Mouse (Mus musculus): ENCODE measurements around the gene Prpf31.
"Not testable (repeated sequence)": the region's sequence is repeated elsewhere in the genome, so short reads cannot be mapped to it uniquely, and the experiment has no call there.

Prpf31 gene

DNA sequence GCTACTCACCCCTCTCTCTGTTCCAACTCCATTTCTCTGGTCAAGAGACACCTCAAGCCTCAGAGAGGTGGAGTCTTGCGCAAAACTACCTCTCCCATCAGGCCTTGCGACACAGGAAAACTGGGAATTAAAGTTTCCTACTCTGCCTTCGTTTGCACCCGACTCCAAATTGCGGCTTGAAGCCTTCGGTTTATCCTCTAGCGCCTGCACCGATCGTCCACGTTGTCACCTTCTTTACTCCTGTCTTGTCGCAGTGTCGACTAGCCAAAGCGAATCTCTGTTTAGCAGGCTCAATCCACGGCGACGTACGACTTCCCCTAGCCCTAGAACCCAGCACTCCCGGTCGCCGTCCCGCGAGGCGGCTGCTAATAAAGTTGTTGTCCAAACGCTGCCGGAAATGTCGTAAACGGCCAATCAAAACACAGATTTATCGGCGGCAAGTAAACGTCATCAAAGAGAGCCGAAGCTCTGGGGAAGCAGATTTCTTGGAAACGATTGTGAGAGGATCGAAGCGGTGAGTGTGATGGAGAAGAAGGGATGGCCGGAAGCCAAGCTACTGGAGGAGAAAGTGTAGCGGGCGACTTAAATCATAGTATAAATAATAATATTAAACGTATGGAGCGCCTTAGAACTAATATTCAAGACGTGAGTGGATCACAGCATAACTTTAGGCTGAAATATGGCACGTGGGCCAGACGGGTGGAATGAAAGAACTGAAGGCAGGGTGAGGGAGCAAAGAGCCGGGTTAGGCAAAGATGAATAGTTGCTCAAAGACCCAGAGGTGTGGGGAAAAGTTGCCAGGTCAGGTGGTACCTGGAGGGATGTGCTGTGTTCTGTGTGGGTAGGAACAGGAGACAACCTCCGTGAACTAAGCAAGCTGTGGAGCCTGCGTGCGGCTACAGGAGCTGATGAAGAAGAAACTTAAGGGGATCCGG lies at the start of gene Prpf31, which contains the start of gene Tfpt:
TSS of gene Prpf31 (plus strand) at position 443 of the 935 bp plus-strand sequence.
TSS of gene Tfpt (minus strand) at position 387 of the 935 bp plus-strand sequence.
- peak; percentile 95 to 96 for DNase-seq (ENCODE audit: low spot score in 2 of 2)

DNA sequence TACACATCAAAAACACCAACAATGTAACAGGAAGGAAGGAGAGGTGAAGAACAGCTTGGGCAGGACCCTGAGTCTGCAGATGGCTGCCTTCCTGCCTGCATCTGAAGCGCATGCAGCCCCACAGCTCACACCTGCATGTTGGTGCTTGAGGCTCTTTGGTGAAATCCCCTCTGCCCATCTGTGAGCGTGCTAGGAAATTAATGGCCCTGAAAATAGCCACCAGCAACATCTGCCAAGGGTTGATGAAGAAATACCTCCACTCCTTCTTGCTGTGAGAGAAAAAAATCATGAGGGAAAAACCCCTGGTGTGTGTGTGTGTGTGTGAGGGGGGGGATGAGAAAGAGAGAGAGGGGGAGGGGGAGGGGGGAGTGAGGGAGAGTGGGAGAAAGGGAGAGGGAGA lies 49.8 kb upstream of the Prpf31 start:
- no peak for DNase-seq (ENCODE audit: low spot score in 2 of 2)

DNA sequence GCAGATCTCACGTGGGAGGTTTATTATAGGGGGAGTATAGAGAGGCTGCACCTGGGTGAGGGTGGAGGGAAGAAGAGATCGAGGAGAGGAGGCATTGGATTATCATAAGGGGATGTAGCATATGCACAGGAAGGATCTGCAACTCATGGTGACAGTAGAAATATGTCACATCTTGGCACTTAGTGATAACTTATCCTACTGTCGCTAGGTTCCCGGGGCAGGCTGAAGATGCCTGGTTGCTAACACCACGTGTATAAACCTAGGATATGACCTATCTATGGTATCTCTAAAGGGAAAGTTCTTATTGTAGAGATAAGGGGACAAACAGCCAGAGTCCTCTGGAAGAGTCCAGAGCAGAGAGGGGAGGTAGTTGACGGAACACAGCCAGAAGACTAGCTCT lies 44.0 kb upstream of the Prpf31 start:
- DNase-seq (ENCODE audit: low spot score in 2 of 2), result no peak

DNA sequence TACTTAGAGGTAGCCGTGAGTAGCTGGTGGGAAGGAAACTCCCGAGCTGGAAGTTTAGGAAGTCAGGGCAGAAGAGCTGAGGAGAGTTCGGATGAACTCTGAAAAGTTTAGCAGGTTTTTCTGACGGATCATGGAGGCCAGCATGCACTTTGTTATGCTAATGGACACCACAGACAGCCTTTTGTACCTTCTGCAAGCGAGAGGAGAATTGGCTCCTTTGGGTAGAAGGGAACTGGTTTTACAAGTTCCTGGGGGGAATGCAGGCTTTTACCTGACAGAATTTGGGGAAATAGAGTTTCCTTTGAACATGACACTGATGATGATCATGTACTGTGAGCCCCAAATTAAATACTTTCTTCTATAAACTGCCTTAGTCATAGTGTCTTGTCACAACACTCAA lies 43.5 kb upstream of the Prpf31 start:
- DNase-seq (ENCODE audit: low spot score in 2 of 2), result no peak

DNA sequence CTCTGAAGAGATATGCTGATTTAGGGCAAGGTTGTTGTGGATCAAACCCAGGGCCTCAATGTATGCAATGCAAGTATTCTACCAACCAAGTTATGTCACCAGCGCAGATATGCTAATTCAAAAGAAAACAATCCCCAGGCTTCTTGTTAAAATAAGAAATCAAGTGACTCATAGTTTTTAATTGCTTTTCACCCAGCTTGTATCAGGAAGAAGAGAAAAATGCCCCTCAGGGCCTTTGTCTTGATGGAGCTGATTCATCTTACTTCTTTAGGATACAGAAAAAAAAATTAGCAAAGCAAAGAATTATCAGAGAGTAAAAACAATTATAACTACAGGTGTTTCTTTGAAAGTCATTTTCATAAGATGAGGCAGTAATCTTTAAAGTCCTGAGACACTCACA lies 42.5 kb upstream of the Prpf31 start:
- DNase-seq (ENCODE audit: low spot score in 2 of 2), result no peak

DNA sequence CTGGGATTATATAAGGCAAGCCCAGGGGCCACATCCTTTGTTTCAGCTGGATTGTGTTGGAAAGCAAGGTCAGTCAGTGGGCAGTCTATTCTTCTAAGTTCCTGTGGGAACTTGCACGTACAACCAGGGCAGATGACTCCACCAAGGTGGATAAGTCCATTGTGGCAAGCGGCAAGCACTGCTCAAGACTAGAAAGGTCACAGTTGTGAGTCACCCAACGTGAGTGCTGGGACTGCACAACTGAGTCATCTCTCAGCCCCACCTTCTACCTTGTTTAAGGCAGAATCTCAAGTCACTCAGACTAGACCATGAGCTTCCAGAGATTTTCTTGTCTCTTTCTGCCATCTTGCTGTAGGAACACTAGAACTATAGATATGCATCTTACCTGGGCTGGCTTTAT lies 39.2 kb upstream of the Prpf31 start:
- no peak for DNase-seq (ENCODE audit: low spot score in 2 of 2)

DNA sequence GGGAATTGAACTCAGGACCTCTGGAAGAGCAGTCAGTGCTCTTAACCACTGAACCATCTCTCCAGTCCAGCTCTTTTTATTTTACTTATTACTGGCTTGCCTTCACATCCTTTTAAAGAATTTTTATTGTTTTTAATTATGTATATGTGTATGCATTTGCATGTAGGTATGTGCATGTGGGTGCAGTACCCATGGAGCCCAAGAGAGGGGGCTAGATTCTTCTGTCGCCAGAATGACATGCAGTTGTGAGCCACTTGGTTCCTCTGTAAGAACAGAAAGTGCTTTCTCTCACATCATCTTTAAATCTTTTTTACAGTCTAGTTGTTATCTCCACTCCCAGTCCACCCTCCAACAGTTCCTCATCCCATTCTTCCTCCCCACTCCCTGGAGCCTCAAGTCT lies 38.3 kb upstream of the Prpf31 start:
- DNase-seq (ENCODE audit: low spot score in 2 of 2), result no peak

DNA sequence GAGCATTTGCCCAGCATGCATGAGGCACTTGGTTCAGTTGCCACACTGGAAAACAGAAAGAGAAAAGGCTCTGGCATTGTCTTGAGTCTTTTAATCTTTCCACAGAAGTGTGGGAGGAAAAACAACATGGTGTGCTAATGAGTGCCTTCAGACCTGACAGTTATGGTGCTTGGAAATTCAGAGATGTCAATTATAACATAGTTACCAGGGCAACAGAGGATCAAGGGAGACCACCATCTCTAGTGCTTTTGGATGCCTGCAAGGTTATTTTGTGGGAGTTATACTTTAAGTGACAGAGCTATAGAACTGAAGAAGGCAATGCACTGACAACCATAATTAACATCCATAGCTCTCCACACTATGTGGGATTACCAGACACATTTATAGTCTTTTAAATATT lies 35.9 kb upstream of the Prpf31 start:
- no peak for DNase-seq (ENCODE audit: low spot score in 2 of 2)

DNA sequence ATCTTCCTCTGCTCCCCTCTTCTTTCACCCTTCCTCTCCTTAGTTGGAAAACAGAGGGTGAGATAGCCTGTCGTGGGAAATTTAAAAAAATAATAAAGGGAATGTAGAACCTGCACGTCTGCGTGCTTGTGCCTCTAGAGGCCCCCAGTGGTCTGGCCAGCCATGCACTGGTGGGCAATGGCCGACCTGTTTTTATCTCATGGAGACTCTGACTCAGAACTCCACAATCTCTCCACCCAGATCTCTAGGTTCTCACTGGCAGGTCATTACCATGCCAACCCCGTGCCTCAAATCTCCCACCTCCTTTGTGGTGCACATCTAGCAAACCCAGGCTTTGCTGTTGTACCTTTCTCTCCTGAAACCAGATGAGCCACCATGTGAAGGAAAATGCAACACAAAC lies 35.1 kb upstream of the Prpf31 start:
- no peak for DNase-seq (ENCODE audit: low spot score in 2 of 2)

DNA sequence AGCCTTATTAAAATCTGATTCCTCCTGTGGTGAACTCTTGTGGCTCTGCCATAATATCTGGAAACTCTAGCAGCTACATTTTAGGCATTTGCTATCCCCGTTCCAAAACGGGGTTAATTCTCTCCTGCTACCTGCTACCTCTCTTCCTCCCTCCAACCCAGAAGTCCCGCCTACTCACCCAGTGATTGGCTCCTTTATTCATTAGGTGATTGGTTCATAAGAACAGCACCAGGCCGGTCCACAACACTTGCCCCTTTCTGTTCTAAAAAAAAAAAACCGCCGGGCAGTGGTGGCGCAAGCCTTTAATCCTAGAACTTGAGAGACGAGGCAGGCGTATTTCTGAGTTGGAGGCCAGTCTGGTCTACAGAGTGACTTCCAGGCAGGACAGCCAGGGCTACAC lies 34.6 kb upstream of the Prpf31 start:
- DNase-seq (ENCODE audit: low spot score in 2 of 2), result no peak

DNA sequence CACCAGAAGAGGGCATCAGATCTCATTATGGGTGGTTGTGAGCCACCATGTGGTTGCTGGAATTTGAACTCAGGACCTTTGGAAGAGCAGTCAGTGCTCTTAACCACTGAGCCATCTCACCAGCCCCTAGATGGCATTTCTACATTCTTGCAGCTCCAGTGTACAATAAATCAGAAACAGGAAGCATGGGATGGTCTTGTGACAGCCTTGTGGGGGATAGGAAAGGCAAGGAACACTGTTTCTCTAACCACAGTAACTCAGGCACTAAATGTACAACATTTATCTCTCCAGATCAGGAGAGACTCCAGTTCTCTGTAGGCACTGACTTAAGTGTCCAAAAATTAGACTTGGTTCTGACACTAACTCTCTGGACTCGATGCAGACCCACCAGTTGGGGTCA lies 32.0 kb upstream of the Prpf31 start:
- DNase-seq (ENCODE audit: low spot score in 2 of 2), result not testable (repeated sequence)

DNA sequence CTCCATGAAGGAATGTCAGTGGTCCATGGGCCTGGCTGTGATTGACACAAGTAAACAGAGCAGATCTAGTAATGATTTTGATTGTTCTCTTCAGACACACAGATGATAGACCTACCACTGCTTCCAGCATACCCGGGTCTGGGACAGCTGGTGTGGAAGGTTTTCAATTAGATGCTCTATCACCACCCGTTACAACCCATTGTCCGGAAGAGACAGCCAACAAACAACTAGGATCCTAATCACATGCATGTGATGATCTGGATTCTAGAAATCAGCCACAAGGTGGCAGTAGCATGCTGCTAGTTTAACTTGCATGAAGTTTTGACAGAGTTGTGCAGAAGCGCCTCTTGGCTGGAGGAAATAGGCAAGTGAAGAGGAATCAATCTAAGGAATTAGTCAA lies 28.7 kb upstream of the Prpf31 start:
- DNase-seq (ENCODE audit: low spot score in 2 of 2), result peak; percentile 75 to 81

DNA sequence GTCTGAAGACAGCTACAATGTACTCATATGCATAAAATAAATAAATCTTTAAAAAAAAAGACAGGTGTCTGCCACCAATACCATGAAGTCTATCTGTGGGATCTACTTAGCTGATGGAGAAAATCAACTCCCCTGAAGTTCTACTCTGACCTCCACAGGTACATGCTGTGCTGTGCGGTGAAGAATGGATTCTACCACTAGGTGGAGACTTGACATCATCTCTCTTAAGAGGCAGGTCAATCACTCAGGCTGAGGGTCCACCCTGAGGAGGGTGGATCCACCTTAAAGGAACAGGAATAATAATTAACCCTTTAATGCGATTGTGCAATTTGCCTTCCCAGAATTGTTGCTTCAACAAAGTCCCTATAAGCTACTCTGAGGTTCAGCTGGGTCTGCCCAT lies 23.0 kb upstream of the Prpf31 start:
- no peak for DNase-seq (ENCODE audit: low spot score in 2 of 2)

DNA sequence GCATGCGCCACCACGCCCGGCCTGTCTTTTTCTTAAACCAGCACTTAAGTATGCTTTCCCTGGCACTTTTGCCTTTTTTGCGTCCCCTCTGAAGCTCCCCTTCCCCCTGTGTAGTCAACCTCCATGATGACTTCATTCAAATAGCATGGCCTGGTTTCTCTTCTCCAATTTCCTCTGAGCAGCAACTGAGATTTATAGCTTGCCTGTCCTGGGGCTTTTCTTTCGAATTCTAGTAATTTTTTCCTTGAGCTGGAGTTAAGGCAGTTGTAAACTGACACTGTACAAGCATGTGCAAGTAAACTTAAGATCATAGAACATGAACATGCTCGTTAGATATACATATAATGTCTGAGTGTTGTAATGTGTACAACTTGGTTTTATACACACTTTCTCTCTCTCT lies 22.4 kb upstream of the Prpf31 start:
- no peak for DNase-seq (ENCODE audit: low spot score in 2 of 2)

DNA sequence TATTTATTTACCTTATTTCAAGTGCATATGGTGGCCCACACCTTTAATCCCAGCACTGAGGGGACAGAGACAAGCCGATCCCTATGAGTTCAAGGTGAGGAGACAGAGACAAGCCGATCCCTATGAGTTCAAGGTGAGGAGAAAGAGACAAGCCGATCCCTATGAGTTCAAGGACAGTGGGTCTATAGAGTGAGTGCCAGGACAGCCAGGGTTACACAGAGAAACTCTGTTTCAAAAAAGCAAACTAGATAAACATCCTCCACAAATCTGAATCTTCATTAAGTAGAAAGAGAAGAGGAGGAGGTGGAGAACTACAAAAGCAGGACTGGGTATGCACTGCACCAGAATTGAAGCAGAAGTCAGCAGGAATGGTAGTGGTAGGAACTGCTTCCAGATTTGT lies 21.1 kb upstream of the Prpf31 start:
- no peak for DNase-seq (ENCODE audit: low spot score in 2 of 2)

DNA sequence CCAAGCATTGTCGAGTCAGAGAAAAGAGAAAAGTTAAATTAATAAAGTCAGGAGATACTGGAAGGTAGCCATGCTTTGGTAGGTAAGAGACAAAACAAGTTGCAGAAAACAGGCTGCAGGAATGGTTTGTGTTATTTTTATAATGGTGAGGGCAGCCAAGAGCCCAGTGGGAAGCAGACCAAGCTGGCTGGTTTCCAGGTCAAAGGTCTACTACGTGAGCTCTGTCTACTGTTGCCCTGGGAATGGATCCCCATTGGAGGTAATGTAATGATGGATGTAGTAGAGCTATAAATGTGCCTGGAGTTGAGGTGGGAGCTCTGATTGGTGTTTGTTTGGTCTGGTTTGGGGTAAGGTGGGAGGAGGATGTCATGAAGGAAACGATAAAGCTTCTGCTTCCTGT lies 20.7 kb upstream of the Prpf31 start:
- DNase-seq (ENCODE audit: low spot score in 2 of 2), result no peak

DNA sequence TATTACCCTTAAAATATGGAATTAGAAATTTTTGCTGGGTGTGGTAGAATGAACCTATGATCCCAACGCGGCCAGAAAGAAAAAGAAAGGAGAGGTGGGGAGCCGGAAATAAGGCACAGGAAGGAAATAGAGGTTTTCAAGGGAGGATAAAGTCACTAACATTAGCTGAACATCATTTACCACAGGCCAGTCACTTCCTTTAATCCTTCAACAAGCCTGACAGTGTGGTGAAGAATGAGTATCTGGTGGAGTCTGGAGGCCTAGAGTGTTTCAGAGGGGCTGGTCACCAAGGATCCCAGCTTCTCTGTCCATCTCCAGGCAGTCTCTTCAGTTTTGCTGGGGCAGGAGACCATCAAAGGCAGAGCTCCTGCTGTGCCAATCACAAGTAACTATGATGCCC lies 19.3 kb upstream of the Prpf31 start:
- DNase-seq (ENCODE audit: low spot score in 2 of 2), result no peak

DNA sequence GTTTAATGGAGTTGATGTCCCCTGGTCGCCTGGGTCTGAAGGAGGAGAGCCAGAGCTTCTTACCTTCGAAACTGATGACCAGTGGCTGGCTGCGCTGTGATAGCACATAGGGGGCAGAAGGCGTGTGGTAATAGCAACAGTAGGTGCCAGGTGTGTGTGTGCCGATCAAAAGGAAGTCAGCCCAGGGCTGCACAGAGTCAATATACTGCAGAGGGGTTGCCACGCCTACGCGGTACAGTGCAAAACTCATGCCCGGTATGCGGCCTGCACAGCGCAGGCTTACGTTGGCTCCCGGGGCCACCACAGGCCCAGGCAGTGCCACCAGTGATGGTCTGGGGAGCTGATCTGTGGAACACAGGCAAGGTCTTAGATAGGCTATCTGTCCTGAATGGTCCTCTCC lies 18.8 kb upstream of the Prpf31 start:
- no peak for DNase-seq (ENCODE audit: low spot score in 2 of 2)

DNA sequence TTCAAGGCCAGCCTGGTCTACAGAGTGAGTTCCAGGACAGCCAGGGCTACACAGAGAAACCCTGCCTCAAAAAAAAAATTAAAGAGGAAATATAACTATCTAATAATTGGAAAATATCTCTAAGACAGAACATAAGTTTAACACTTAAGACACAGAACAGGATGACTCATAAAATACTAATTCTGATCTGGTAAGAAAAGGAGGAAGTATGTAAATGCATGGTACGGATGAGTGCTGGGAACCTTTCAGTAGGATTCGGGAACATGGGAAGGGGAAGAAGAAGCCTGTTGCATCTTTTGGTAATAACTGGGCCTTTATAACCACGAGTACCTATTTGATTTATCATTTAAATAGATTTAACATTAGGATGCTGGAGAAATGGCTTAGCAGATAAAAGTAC lies 15.8 kb upstream of the Prpf31 start:
- DNase-seq (ENCODE audit: low spot score in 2 of 2), result no peak

DNA sequence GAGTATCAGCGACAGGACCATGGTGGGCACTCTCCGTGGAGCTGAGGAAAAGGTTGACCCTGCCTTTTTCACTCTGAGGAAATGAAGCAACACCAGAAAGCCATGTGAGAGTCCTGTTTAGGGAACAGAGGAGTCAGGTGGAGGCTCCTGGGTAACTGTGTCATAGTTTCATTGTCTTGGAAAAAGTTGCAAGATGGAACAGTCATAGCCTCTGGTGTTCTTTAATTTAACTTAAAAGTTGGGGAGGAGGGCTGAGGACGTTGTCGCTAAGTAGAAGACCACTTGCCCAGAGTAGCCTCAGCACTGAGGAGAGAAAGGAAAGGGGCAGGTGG lies 13.8 kb upstream of the Prpf31 start, which contains the start of gene Oscar:
TSS of gene Oscar (minus strand) at position 101 of the 332 bp plus-strand sequence.
- no peak for DNase-seq (ENCODE audit: low spot score in 2 of 2)

DNA sequence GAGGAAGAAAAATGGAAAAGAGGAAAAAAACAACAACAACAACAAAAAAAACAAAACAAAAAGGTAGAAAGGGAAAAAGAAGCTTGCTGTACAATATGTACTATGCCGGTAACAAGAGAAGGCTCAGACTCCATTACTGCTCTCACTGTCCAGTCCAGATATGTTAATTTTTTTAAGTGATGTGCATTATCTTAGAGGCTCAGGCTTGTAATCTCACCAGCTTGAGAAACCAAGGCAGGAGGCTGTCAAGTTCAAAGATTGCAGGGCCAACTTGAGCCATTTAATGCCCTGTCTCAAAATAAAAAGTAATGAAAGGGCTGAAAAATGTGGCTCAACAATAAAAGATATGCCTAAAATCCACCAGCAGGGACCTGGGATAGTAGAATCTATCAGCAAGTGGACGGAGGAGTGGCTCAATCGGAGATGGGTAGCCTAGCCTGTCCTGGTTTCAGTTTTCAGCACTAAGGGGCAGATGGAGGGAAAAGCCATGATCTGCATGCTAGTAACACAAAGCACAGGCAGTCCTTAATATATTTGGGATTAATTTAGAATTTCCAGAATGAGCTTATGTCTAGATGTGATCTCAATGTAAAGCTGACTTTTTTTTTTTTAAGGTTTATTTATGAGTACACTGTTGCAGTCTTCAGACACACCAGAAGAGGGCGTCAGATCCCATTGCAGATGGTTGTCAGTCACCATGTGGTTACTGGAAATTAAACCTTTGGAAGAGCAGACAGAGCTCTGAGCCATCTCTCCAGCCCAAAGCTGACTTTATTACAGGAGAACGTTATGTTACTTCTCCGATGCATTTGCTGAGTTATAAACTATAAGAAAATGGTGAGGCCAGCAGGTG lies 13.2 kb upstream of the Prpf31 start:
- DNase-seq (ENCODE audit: low spot score in 2 of 2), result peak in 1 of 2 experiments; percentile 66

DNA sequence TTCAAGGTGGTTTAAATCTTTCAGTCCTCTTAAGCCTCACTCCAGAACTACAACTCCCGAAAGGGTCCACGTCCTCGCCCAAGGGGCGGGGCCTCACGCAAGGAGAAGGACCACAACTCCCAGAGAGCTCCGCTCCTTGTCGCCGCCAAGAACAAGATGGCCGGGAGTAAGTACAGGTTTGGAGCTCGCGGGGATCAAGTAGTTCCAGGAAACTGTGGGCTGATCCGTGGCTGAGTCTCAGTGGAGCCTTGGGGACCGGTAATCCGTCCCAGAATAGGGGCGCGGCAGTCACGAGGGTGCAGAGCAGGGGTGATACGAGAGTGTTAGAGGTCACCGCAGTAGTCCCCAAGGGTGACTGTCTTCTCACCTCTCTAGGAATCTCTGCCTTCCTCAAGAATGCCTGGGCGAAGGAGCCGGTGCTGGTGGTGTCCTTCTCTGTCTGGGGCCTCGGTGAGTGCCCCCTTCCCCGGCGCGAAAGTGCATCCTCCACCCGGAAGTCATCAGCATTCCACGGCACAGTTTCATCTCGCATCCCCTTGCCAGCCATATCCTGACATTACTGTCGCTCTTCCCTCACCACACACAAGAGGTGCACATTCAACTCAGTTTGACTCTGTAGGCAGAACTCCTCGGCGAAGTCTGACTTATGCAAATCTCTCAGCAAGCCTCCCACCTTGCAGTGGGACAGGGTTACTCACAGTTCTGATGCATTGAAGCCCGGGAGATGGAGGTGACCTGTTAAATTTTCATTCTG lies 12.4 kb upstream of the Prpf31 start, which contains the start of gene Ndufa3:
TSS of gene Ndufa3 (plus strand) at position 132 of the 754 bp plus-strand sequence.
- peak; percentile 94 to 95 for DNase-seq (ENCODE audit: low spot score in 2 of 2)
